Mouse (Mus musculus) spleen, adult 18-20 months (tissue): Measurements from ENCODE around the gene Olfr1361.

ENCODE experiments used
- DNase-seq, 2 experiments: peaks; one replicate each; pipeline ENCODE4 v3.0.0; 2022; ENCODE audit warnings: mixed read lengths in 2 of 2

Olfr1361 gene

GRCm38 (mm10) chr13:21663286-21663685 is at the start of gene Olfr1361:
Gene Olfr1361, minus strand, starts transcription at chr13:21663386.
- no peak for DNase-seq

GRCm38 (mm10) chr13:21711698-21712097 is 48.5 kb upstream of the Olfr1361 start:
- DNase-seq: no peak

DNA sequence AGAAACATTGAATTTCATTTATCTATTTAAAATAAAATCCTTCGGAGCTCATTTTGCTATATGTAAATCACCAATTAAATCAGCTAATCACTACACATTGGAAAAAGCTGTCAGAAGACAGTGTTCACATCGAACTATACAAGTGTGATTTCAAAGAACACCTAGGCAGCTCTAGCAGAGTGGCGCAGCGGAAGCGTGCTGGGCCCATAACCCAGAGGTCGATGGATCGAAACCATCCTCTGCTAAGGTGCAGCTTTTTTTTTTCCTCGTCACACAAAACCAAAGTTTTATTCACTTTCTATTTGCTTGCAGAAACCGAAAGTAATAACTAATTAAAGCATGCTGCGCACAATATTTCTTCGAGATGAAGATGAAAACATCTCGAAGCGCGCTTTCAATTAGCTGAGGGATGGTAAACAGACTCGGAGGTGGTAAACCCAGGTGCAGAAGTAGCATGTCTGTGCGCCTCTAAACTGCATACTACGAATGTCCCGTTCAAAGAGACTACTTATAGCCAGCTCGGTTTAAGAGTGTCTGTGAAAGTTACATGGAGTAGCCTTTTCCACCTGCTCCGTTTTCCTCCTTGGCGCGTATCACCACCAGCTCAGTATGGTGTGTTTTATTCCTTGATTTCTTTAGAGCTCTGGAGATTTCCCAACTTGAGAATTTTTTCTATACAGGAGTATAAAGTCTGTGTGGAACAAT is 47.8 kb upstream of the Olfr1361 start:
- peak; percentile 64 to 78 for DNase-seq

GRCm38 (mm10) chr13:21710031-21710711 is 47.0 kb upstream of the Olfr1361 start:
- peak; percentile 75 to 88 for DNase-seq

DNA sequence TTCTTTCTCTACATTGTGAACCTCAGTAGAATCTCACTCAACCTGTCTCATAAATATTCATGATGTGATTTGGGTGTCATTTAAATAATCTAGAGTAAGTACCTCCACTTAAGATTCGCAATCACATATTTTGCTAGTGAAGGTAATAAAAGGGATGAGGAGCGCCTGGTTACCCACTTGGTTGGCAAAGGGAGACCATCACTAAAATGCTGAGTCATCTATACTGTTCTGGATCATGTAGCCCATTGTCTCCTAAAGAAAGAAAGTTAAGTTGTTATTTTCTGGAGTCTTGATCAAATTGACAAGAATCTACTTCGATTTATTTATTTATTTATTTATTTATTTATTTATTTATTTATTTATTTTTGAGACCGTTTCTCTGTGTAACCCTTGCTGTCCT is 43.5 kb upstream of the Olfr1361 start:
- no peak for DNase-seq

- DNase-seq: no peak
Observed at GRCm38 (mm10) chr13:21697811-21698210, 34.6 kb upstream of the Olfr1361 start, which contains the start of gene Olfr1359. Gene Olfr1359, plus strand, starts transcription at chr13:21698111.

GRCm38 (mm10) chr13:21677305-21677704 is 14.1 kb upstream of the Olfr1361 start, which contains the start of gene Olfr1360:
Gene Olfr1360, minus strand, starts transcription at chr13:21677405.
- no peak for DNase-seq

- DNase-seq: no peak
Observed at GRCm38 (mm10) chr13:21642418-21642817, 20.8 kb downstream of the Olfr1361 start, which contains the start of gene Olfr11. Gene Olfr11, minus strand, starts transcription at chr13:21642518.

DNA sequence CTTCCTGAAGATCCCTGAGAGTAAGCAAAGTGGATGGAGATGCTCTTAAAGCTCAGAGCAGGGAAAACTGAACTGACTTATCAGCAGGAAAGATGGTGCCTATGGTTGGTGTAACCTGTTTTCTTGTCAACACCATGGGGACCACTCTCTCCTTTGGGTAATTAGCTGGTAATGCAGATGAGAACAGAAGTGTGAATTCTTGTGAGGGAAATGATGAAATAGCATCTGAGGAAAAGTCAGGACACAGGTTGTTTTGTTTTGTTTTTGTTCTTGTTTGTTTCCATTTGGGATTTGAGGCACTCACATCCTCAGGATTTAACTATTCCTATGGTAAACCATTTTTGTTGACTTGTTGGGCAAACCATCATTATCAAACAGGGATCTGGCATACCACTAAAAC is 49.3 kb downstream of the Olfr1361 start, which contains the start of gene Olfr1362:
Gene Olfr1362, minus strand, starts transcription at position 101 of the 400 bp plus-strand sequence.
- no peak for DNase-seq
